Mouse (Mus musculus): ENCODE measurements around the gene 9330159F19Rik. TPM values are rescaled to one million over a fixed set of nuclear protein-coding genes. Genes with fewer than 3 reads are reported as not detected.

9330159F19Rik gene
- polyA plus RNA-seq, 1 experiment from 2014 or later: 40.0 TPM

- 0 out of 2 replicates have a peak, but pooled peaks have one; percentile 49 for ATAC-seq (replicated peaks)
These were observed 4.7 kb upstream of the 9330159F19Rik start for GRCm38 (mm10) chr10:29206730-29207129.

GRCm38 (mm10) chr10:29208735-29209134 is 2.7 kb upstream of the 9330159F19Rik start:
- H3K27ac ChIP-seq (replicated peaks): no peak overlapping the region
- peaks cover 7% of the 10 kb centered on the region for H3K4me1 ChIP-seq
- peaks cover 11% of the 10 kb centered on the region; the same call in 1 of the 2 replicates for H3K36me3 ChIP-seq
- no peak overlapping the region for H3K4me3 ChIP-seq
- no peak overlapping the region for H3K9ac ChIP-seq (replicated peaks)
- H3K9me3 ChIP-seq: no peaks in the 10 kb centered on the region
- H3K27me3 ChIP-seq: no peaks in the 10 kb centered on the region
- 46% methylated on average over 3 of the region's 3 CpGs for WGBS
- ATAC-seq (replicated peaks): no peak
- no peak overlapping the region for H3K4me2 ChIP-seq (replicated peaks)

More at GRCm38 (mm10) chr10:29206730-29207129, 4.7 kb upstream of the 9330159F19Rik start:
- Histone ChIP-seq H3K9me3 (no peaks in the 10 kb centered on the region), H3K4me1 (peaks cover 5% of the 10 kb centered on the region), H3K27ac (replicated peaks) (no peak overlapping the region), H3K27me3 (no peaks in the 10 kb centered on the region), H3K36me3 (peaks cover 17% of the 10 kb centered on the region; the same call in 1 of the 2 replicates), H3K9ac (replicated peaks) (no peak overlapping the region), H3K4me2 (replicated peaks) (no peak overlapping the region), H3K4me3 (no peak overlapping the region)

- Histone ChIP-seq H3K27ac (replicated peaks) (no peak overlapping the region), H3K4me2 (replicated peaks) (no peak overlapping the region), H3K9ac (replicated peaks) (no peak overlapping the region), H3K4me3 (no peak overlapping the region), H3K9me3 (no peaks in the 10 kb centered on the region), H3K4me1 (peaks cover 25% of the 10 kb centered on the region), H3K36me3 (peaks cover 4% of the 10 kb centered on the region; the same call in 1 of the 2 replicates), H3K27me3 (no peaks in the 10 kb centered on the region)
- WGBS: 18% methylated on average over 3 of the region's 3 CpGs
- no peak for ATAC-seq (replicated peaks)
These were observed 2.2 kb downstream of the 9330159F19Rik start for GRCm38 (mm10) chr10:29213534-29214100.

- Histone ChIP-seq H3K9ac (replicated peaks) (no peak overlapping the region), H3K9me3 (no peaks in the 10 kb centered on the region), H3K27me3 (no peaks in the 10 kb centered on the region), H3K27ac (replicated peaks) (no peak overlapping the region), H3K4me3 (no peak overlapping the region), H3K4me1 (peaks cover 18% of the 10 kb centered on the region), H3K36me3 (peaks cover 11% of the 10 kb centered on the region; the same call in 1 of the 2 replicates), H3K4me2 (replicated peaks) (no peak overlapping the region)
- 98% methylated on average over 1 of the region's 1 CpGs for WGBS
- no peak; the same call in 1 of the 2 replicates for ATAC-seq (replicated peaks)
These were observed 5.6 kb downstream of the 9330159F19Rik start for GRCm38 (mm10) chr10:29216957-29217356.

- WGBS: 36% methylated on average over 2 of the region's 2 CpGs
- no peak overlapping the region for H3K4me3 ChIP-seq
- no peak overlapping the region for H3K27ac ChIP-seq (replicated peaks)
- peaks cover 18% of the 10 kb centered on the region for H3K4me1 ChIP-seq
- no peak overlapping the region for H3K4me2 ChIP-seq (replicated peaks)
- peak; percentile 71 for ATAC-seq (replicated peaks)
- peaks cover 16% of the 10 kb centered on the region for H3K36me3 ChIP-seq
- H3K27me3 ChIP-seq: no peaks in the 10 kb centered on the region
- no peaks in the 10 kb centered on the region for H3K9me3 ChIP-seq
- H3K9ac ChIP-seq (replicated peaks): no peak overlapping the region
These were observed 6.0 kb downstream of the 9330159F19Rik start for GRCm38 (mm10) chr10:29217451-29217850.

GRCm38 (mm10) chr10:29225329-29225728 is 13.9 kb downstream of the 9330159F19Rik start:
- H3K4me3 ChIP-seq: no peak overlapping the region
- no peaks in the 10 kb centered on the region for H3K9me3 ChIP-seq
- H3K27me3 ChIP-seq: no peaks in the 10 kb centered on the region
- no peak overlapping the region for H3K9ac ChIP-seq (replicated peaks)
- no peak overlapping the region for H3K27ac ChIP-seq (replicated peaks)
- no peaks in the 10 kb centered on the region for H3K4me1 ChIP-seq
- WGBS: 96% methylated on average over 4 of the region's 4 CpGs
- no peak for ATAC-seq (replicated peaks)
- H3K36me3 ChIP-seq: peaks cover 61% of the 10 kb centered on the region
- no peak overlapping the region for H3K4me2 ChIP-seq (replicated peaks)

- ATAC-seq (replicated peaks): peak; percentile 78
- Histone ChIP-seq H3K9ac (replicated peaks) (no peak overlapping the region), H3K27ac (replicated peaks) (no peak overlapping the region), H3K4me1 (no peaks in the 10 kb centered on the region), H3K36me3 (peaks cover 34% of the 10 kb centered on the region), H3K4me2 (replicated peaks) (no peak overlapping the region), H3K4me3 (no peak overlapping the region), H3K9me3 (no peaks in the 10 kb centered on the region), H3K27me3 (no peaks in the 10 kb centered on the region)
- 61% methylated on average over 2 of the region's 2 CpGs for WGBS
These were observed 19.8 kb downstream of the 9330159F19Rik start for GRCm38 (mm10) chr10:29231208-29231607.

Other genes starting within 250 kb of the 9330159F19Rik start
- gene 2310057J18Rik, start 225.3 kb upstream of the 9330159F19Rik start, polyA plus RNA-seq (2015; fragmentation: Nextera tagmentation; extraction: Ambion mirVana): not detected in 2 replicates
- 104 and 116 TPM in 2 replicates for gene Soga3, start 67.8 kb upstream of the 9330159F19Rik start, polyA plus RNA-seq (2015; fragmentation: Nextera tagmentation; extraction: Ambion mirVana)
- 20.1 and 22.3 TPM in 2 replicates for gene Gm49353, start 12.7 kb upstream of the 9330159F19Rik start, polyA plus RNA-seq (2015; fragmentation: Nextera tagmentation; extraction: Ambion mirVana)
- gene Echdc1, start 101.6 kb downstream of the 9330159F19Rik start, polyA plus RNA-seq (2015; fragmentation: Nextera tagmentation; extraction: Ambion mirVana): 20.8 and 23.2 TPM in 2 replicates
- gene Rnf146, start 150.8 kb downstream of the 9330159F19Rik start, polyA plus RNA-seq (2015; fragmentation: Nextera tagmentation; extraction: Ambion mirVana): 90.5 and 106 TPM in 2 replicates